Mouse (Mus musculus): ENCODE results near the gene Nrip3.

The Nrip3 gene

GRCm38 (mm10) chr7:109781470-109782203 is at the start of gene Nrip3:
Gene Nrip3 (minus strand): TSS chr7:109782025.
- DNase-seq (ENCODE audit: low read depth): peak; percentile 41

GRCm38 (mm10) chr7:109831376-109831775 is 49.6 kb upstream of the Nrip3 start:
- DNase-seq (ENCODE audit: low read depth): no peak

GRCm38 (mm10) chr7:109826911-109827310 is 45.1 kb upstream of the Nrip3 start:
- DNase-seq (ENCODE audit: low read depth): no peak

GRCm38 (mm10) chr7:109825293-109825692 is 43.5 kb upstream of the Nrip3 start:
- DNase-seq (ENCODE audit: low read depth): no peak

GRCm38 (mm10) chr7:109818600-109818999 is 36.8 kb upstream of the Nrip3 start:
- no peak for DNase-seq (ENCODE audit: low read depth)

GRCm38 (mm10) chr7:109817954-109818353 is 36.1 kb upstream of the Nrip3 start:
- no peak for DNase-seq (ENCODE audit: low read depth)

- DNase-seq (ENCODE audit: low read depth): no peak
Observed at GRCm38 (mm10) chr7:109813330-109814140, 31.7 kb upstream of the Nrip3 start.

- no peak for DNase-seq (ENCODE audit: low read depth)
Observed at GRCm38 (mm10) chr7:109807616-109808485, 26.0 kb upstream of the Nrip3 start.

GRCm38 (mm10) chr7:109804843-109805242 is 23.0 kb upstream of the Nrip3 start:
- peak; percentile 39 for DNase-seq (ENCODE audit: low read depth)

GRCm38 (mm10) chr7:109804355-109804754 is 22.5 kb upstream of the Nrip3 start:
- no peak for DNase-seq (ENCODE audit: low read depth)

- no peak for DNase-seq (ENCODE audit: low read depth)
Observed at GRCm38 (mm10) chr7:109803516-109803915, 21.7 kb upstream of the Nrip3 start.

- DNase-seq (ENCODE audit: low read depth): no peak
Observed at GRCm38 (mm10) chr7:109800626-109801025, 18.8 kb upstream of the Nrip3 start.

- DNase-seq (ENCODE audit: low read depth): no peak
Observed at GRCm38 (mm10) chr7:109799168-109799567, 17.3 kb upstream of the Nrip3 start.

GRCm38 (mm10) chr7:109795564-109795963 is 13.7 kb upstream of the Nrip3 start:
- no peak for DNase-seq (ENCODE audit: low read depth)

GRCm38 (mm10) chr7:109794556-109794955 is 12.7 kb upstream of the Nrip3 start:
- DNase-seq (ENCODE audit: low read depth): no peak

GRCm38 (mm10) chr7:109792759-109793158 is 10.9 kb upstream of the Nrip3 start:
- DNase-seq (ENCODE audit: low read depth): peak; percentile 46

- DNase-seq (ENCODE audit: low read depth): no peak
Observed at GRCm38 (mm10) chr7:109790818-109791217, 9.0 kb upstream of the Nrip3 start.

GRCm38 (mm10) chr7:109787860-109788259 is 6.0 kb upstream of the Nrip3 start:
- DNase-seq (ENCODE audit: low read depth): no peak

- DNase-seq (ENCODE audit: low read depth): no peak
Observed at GRCm38 (mm10) chr7:109783281-109783680, 1.5 kb upstream of the Nrip3 start.

GRCm38 (mm10) chr7:109781087-109781469 is 747 bp downstream of the Nrip3 start:
- peak; percentile 22 for DNase-seq (ENCODE audit: low read depth)

- no peak for DNase-seq (ENCODE audit: low read depth)
Observed at GRCm38 (mm10) chr7:109772251-109772650, 9.6 kb downstream of the Nrip3 start.

- DNase-seq (ENCODE audit: low read depth): no peak
Observed at GRCm38 (mm10) chr7:109768699-109769383, 13.0 kb downstream of the Nrip3 start.
